In the genomic region with DNA sequence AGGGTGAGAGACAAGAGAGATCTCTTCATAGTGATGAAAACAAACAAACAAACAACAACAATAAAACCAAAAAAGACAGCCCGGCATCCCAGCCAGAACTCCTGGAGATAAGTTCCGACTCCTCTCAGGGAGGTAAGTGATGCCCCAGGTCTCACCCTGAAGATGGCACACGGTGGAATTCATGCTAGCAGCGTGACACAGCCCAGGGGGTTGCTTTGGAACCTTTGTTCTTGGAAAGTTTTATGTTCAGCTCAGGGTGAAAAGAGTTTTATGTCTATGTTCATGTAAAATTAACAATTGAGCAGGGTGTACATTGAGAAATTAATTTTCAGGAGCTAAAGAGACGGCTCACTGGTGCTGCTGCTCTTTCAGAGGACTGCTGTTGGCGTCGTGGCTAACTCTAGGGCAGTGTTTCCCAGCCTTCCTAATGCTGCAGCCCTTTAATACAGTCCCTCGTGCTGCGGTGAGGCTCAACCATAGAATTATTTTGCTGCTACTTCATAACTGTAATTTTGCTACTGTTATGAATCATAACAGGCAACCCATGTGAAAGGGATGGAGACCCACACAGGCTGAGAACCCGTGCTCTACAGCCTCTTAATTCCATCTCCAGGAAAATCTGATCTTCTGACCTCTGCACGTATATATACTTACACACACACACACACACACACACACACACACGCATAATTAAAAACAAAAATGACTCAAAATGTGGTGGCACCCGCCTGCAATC, we compare ENCODE assay signal across 8 mouse cellular contexts. TPM values are rescaled to one million over a fixed set of nuclear protein-coding genes. Genes with fewer than 3 reads are reported as not detected.
DNase-seq lines count a peak whose midpoint lies in the region; ATAC-seq lines count a peak whose summit lies in the region.

No protein-coding gene starts in this region.

- H3K4me1 ChIP-seq in kidney, embryonic 14.5 days (ENCODE audit: control insufficient read depth, insufficient read depth, low read length): peaks cover 5% of the 10 kb centered on the region; the same call in 1 of the 2 replicates
- peaks cover 25% of the 10 kb centered on the region for H3K4me1 ChIP-seq in brown adipose tissue, adult 24 weeks (ENCODE audit: control insufficient read depth, insufficient read depth, insufficient read length, low read length)
- peaks cover 21% of the 10 kb centered on the region for H3K4me1 ChIP-seq in hindbrain, embryonic 14.5 days (replicated peaks; ENCODE audit: control insufficient read depth, insufficient read depth, low read length)
- H3K4me1 ChIP-seq in midbrain, embryonic 15.5 days: peaks cover 23% of the 10 kb centered on the region

- no peak for ATAC-seq in kidney, embryonic 14.5 days (ENCODE audit: low FRiP score, low TSS enrichment)
- ATAC-seq in hindbrain, embryonic 14.5 days (ENCODE audit: low FRiP score): no peak
- 0 out of 2 replicates have a peak, but pooled peaks have one; percentile 3 for ATAC-seq in midbrain, embryonic 15.5 days (replicated peaks)

- WGBS in kidney, embryonic 14.5 days: 50% methylated on average over 13 of the region's 13 CpGs
- 49% methylated on average over 13 of the region's 13 CpGs for WGBS in hindbrain, embryonic 14.5 days
- 47% methylated on average over 13 of the region's 13 CpGs for WGBS in midbrain, embryonic 15.5 days

- intact Hi-C loops in left cerebral cortex, postnatal 25 days (cut with DNase I): no loop called here

- peak overlapping the region; percentile 93 for H3K4me2 ChIP-seq in kidney, embryonic 14.5 days (replicated peaks; ENCODE audit: low read depth, low read length)
- H3K4me2 ChIP-seq in hindbrain, embryonic 14.5 days (replicated peaks): peak overlapping the region; percentile 86
- peak overlapping the region; percentile 70 for H3K4me2 ChIP-seq in midbrain, embryonic 15.5 days

- no peaks in the 10 kb centered on the region for H3K27me3 ChIP-seq in kidney, embryonic 14.5 days (ENCODE audit: control insufficient read depth, insufficient read depth, low read length)
- H3K27me3 ChIP-seq in hindbrain, embryonic 14.5 days (ENCODE audit: control insufficient read depth, insufficient read depth, low read length): no peaks in the 10 kb centered on the region
- H3K27me3 ChIP-seq in midbrain, embryonic 15.5 days (replicated peaks): no peaks in the 10 kb centered on the region

- no peaks in the 10 kb centered on the region for H3K36me3 ChIP-seq in kidney, embryonic 14.5 days (ENCODE audit: control insufficient read depth, insufficient read depth, low read length)
- H3K36me3 ChIP-seq in hindbrain, embryonic 14.5 days (replicated peaks; ENCODE audit: control insufficient read depth, insufficient read depth): peaks cover 6% of the 10 kb centered on the region; the same call in 1 of the 2 replicates
- H3K36me3 ChIP-seq in midbrain, embryonic 15.5 days (replicated peaks): no peaks in the 10 kb centered on the region

- DNase-seq in kidney, adult 18-20 months: no peak
- DNase-seq in hindbrain, embryonic 14.5 days (ENCODE audit: low spot score): no peak
- DNase-seq in left cerebral cortex, postnatal 25 days (ENCODE audit: low spot score in 2 of 2): no peak
- no peak for DNase-seq in ovary, postnatal 14 days (ENCODE audit: low spot score)
- no peak for DNase-seq in left cerebral cortex, adult 8-10 months (ENCODE audit: low spot score in 2 of 2)

- H3K4me3 ChIP-seq in kidney, embryonic 14.5 days (ENCODE audit: low read length): peak overlapping the region; percentile 64
- H3K4me3 ChIP-seq in brown adipose tissue, adult 24 weeks (ENCODE audit: insufficient read depth, low read depth, low read length): peak overlapping the region; percentile 63
- peak overlapping the region; percentile 60 for H3K4me3 ChIP-seq in hindbrain, embryonic 14.5 days (replicated peaks; ENCODE audit: low read length)
- peak overlapping the region; percentile 66 for H3K4me3 ChIP-seq in midbrain, embryonic 15.5 days

- no peak overlapping the region; the same call in 1 of the 2 replicates for H3K27ac ChIP-seq in kidney, embryonic 14.5 days (ENCODE audit: low read depth, low read length)
- no peak overlapping the region; the same call in 1 of the 2 replicates for H3K27ac ChIP-seq in brown adipose tissue, adult 24 weeks (replicated peaks; ENCODE audit: low read depth, low read length)
- no peak overlapping the region for H3K27ac ChIP-seq in hindbrain, embryonic 14.5 days
- H3K27ac ChIP-seq in midbrain, embryonic 15.5 days: no peak overlapping the region

- H3K9ac ChIP-seq in kidney, embryonic 14.5 days (ENCODE audit: low read depth, low read length): peak overlapping the region; percentile 63; the same call in 1 of the 2 replicates
- peak overlapping the region; percentile 75 for H3K9ac ChIP-seq in hindbrain, embryonic 14.5 days
- peak overlapping the region; percentile 50; the same call in 1 of the 2 replicates for H3K9ac ChIP-seq in midbrain, embryonic 15.5 days

- H3K9me3 ChIP-seq in kidney, embryonic 14.5 days (ENCODE audit: control insufficient read depth, low read length): peaks cover 5% of the 10 kb centered on the region; the same call in 1 of the 2 replicates
- H3K9me3 ChIP-seq in hindbrain, embryonic 14.5 days (ENCODE audit: control insufficient read depth, low read length): no peaks in the 10 kb centered on the region
- H3K9me3 ChIP-seq in midbrain, embryonic 15.5 days: no peaks in the 10 kb centered on the region

RNA-seq across cellular contexts. Expression of a gene that starts 19.4 kb away (rescaled TPM):
- polyA plus RNA-seq in kidney, embryonic 14.5 days (2014; fragmentation: Nextera tagmentation; extraction: Ambion mirVana): 37.8 and 69.6 TPM in 2 replicates
- polyA plus RNA-seq in brown adipose tissue, adult 24 weeks (2012; ENCODE audit: insufficient read depth, insufficient read length, missing spikeins): 18.2 and 19.6 TPM in 2 replicates
- polyA plus RNA-seq in hindbrain, embryonic 14.5 days (2014; fragmentation: Nextera tagmentation; extraction: Ambion mirVana): 47.1 and 48.8 TPM in 2 replicates
- polyA plus RNA-seq in midbrain, embryonic 15.5 days (2015; fragmentation: Nextera tagmentation; extraction: Ambion mirVana): 53.4 and 54.7 TPM in 2 replicates
- 10 to 100 TPM; 53.6 to 56.1 TPM for total RNA-seq in left cerebral cortex, postnatal 25 days (2021)
- 10 to 100 TPM; 45.4 to 56.2 (median 49.8) TPM for total RNA-seq in left cerebral cortex, adult 8-10 months (2022)

RNA-seq across cellular contexts. Expression of a gene that starts 59.7 kb away (rescaled TPM):
- polyA plus RNA-seq in kidney, embryonic 14.5 days (2014; fragmentation: Nextera tagmentation; extraction: Ambion mirVana): 17.4 and 21.3 TPM in 2 replicates
- polyA plus RNA-seq in brown adipose tissue, adult 24 weeks (2012; ENCODE audit: insufficient read depth, insufficient read length, missing spikeins): 29.5 and 44.8 TPM in 2 replicates
- 13.0 and 13.4 TPM in 2 replicates for polyA plus RNA-seq in hindbrain, embryonic 14.5 days (2014; fragmentation: Nextera tagmentation; extraction: Ambion mirVana)
- polyA plus RNA-seq in midbrain, embryonic 15.5 days (2015; fragmentation: Nextera tagmentation; extraction: Ambion mirVana): 11.7 and 11.9 TPM in 2 replicates
- total RNA-seq in left cerebral cortex, postnatal 25 days (2021): 1 to 10 TPM; 9.1 to 9.7 TPM
- total RNA-seq in left cerebral cortex, adult 8-10 months (2022): 10 to 100 TPM; 10.9 to 14.4 (median 11.8) TPM
